Mouse (Mus musculus) heart, embryonic 16.5 days (tissue): Measurements from ENCODE around the gene Hist1h2bh. TPM values are rescaled to one million over a fixed set of nuclear protein-coding genes. Genes with fewer than 3 reads are reported as not detected.
A peak's percentile ranks its signal among the peaks of the same experiment; 100 is the strongest.
"Not testable (repeated sequence)": the region's sequence is repeated elsewhere in the genome, so short reads cannot be mapped to it uniquely, and the experiment has no call there.

ENCODE experiments used
- ATAC-seq: fragments of 200-750 bp; cut with Nextera tagmentation; replicated peaks from 2 replicates; pipeline ENCODE4 v1.8.0; 2017; ENCODE audit warnings: moderate number of reproducible peaks; ENCODE audit not compliant: insufficient read depth, low FRiP score; ENCODE audit errors: extremely low read depth
- H3K27ac ChIP-seq: fragments of 300-500 bp; sonication (generic); 2 replicates; pipeline ENCODE4 v1.5.1; 2014; ENCODE audit warnings: mild to moderate bottlenecking, low read length, control low read depth, moderate library complexity
- H3K27me3 ChIP-seq: fragments of 300-500 bp; sonication (generic); 2 replicates; pipeline ENCODE4 v1.6.1; 2014; ENCODE audit warnings: low read length, mixed read lengths; ENCODE audit not compliant: control insufficient read depth, insufficient read depth
- H3K36me3 ChIP-seq: fragments of 300-500 bp; sonication (generic); 2 replicates; pipeline ENCODE4 v1.6.1; 2014; ENCODE audit not compliant: control insufficient read depth, insufficient read depth
- H3K4me1 ChIP-seq: fragments of 300-500 bp; sonication (generic); 2 replicates; pipeline ENCODE4 v1.6.1; 2014; ENCODE audit warnings: low read length, mixed read lengths; ENCODE audit not compliant: control insufficient read depth, insufficient read depth
- H3K4me2 ChIP-seq: fragments of 300-500 bp; sonication (generic); 2 replicates; pipeline ENCODE4 v1.6.1; 2014; ENCODE audit warnings: low read depth, mild to moderate bottlenecking, control low read depth, low read length
- H3K4me3 ChIP-seq: fragments of 300-500 bp; sonication (generic); 2 replicates; pipeline ENCODE4 v1.5.1; 2014; ENCODE audit warnings: mild to moderate bottlenecking, control low read depth, low read length
- H3K9ac ChIP-seq: fragments of 300-500 bp; sonication (generic); 2 replicates; pipeline ENCODE4 v1.6.1; 2014; ENCODE audit warnings: low read length, control low read depth
- H3K9me3 ChIP-seq: fragments of 300-500 bp; sonication (generic); replicated peaks from 2 replicates; pipeline ENCODE4 v1.6.1; 2016; ENCODE audit warnings: low read length; ENCODE audit not compliant: control insufficient read depth
- WGBS: fragments of 180-500 bp; shearing (Covaris S2); extraction: QIAGEN DNeasy Blood & Tissue Kit; methylation state at CpG from one replicate; pipeline ENCODE4 v1.1.7; 2014; 5-methylcytosine and 5-hydroxymethylcytosine counted together
- polyA plus RNA-seq: library from polyadenylated mRNA; unstranded; fragments of >200 nt; fragmentation: Nextera tagmentation; extraction: Ambion mirVana; gene quantifications from 2 replicates; pipeline ENCODE4 v1.2.1, GENCODE M21; 2015

Hist1h2bh gene
- polyA plus RNA-seq, 1 experiment from 2014 or later = 0.38 TPM

DNA sequence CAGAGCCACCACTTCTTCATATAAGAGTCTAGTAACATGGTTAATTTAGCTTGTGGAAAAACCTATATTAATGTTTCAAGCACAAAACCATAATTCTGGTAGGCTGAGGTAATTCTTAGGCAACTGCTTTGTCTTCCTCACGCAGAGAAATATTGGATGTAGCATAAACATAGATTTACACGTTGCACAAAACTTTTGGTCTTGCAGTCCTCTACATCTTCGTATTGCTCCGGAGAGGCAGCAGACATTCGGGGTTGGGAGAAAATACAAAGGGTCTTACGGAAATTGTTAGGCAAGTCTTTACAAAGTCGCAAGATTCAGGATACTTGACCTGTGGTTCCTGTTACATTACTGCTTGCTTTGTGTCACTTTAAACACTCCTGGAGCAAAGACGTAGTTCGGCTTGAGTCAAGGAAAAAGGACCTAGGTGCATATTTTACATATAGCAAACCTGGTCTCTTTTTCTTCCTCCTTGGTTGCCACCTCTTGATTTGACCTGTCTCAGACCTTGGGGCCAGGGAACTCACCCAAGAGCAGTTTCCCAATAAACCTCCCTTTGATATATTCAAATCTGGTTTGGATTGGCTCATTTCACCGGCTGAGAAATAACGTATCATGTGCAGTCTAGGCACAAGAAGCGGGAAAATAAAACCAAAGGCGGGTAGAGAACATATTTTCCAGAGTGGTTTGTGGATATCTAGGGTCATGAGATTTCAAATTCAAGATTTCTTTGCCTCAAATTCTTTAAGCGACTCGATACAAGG, 8.6 kb downstream of the Hist1h2bh start:
- under 1% methylated on average over 15 of the region's 15 CpGs for WGBS
- 0 out of 2 replicates have a peak, but pooled peaks have one; percentile 0 for ATAC-seq
- peak overlapping the region; percentile 72 for H3K9ac ChIP-seq
- H3K4me1 ChIP-seq = peaks cover 32% of the 10 kb centered on the region
- H3K4me2 ChIP-seq = peak overlapping the region; percentile 75
- H3K27ac ChIP-seq = peak overlapping the region; percentile 92
- H3K27me3 ChIP-seq = no peaks in the 10 kb centered on the region
- no peaks in the 10 kb centered on the region for H3K36me3 ChIP-seq
- no peaks in the 10 kb centered on the region for H3K9me3 ChIP-seq
- peak overlapping the region; percentile 61 for H3K4me3 ChIP-seq

DNA sequence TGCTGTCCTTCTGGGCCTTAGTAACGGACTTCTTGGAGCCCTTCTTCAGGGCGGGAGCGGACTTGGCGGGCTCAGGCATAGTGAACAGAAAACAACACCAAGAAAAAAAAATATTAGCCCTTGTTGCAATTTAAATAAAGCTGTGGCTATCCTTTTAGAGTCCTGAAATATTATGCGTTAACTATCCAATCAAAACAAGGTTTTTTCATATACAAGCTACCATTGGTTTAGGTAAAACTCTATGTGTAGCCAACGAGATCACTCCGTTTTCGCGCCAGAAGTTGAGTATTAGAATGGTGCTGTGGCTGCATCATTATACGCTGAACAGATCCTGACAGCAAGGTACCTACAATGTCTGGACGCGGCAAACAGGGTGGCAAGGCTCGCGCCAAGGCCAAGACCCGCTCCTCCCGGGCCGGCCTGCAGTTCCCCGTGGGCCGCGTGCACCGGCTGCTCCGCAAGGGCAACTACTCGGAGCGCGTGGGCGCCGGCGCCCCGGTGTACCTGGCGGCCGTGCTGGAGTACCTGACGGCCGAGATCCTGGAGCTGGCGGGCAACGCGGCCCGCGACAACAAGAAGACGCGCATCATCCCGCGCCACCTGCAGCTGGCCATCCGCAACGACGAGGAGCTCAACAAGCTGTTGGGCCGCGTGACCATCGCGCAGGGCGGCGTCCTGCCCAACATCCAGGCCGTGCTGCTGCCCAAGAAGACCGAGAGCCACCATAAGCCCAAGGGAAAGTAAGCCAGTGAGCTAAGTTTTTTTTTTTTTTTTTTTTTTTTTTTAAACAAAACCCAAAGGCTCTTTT, 9.4 kb downstream of the Hist1h2bh start, which contains the start of gene Hist1h2af:
Gene Hist1h2af, plus strand, starts transcription at position 347 of the 808 bp plus-strand sequence.
- Histone ChIP-seq H3K4me1 (peaks cover 34% of the 10 kb centered on the region), H3K4me3 (peak within 1 kb of the TSS; percentile 77), H3K4me2 (peak within 1 kb of the TSS; percentile 75), H3K9ac (peak within 1 kb of the TSS; percentile 90), H3K27ac (peak within 1 kb of the TSS; percentile 99)
- not testable (repeated sequence) for H3K36me3 ChIP-seq, H3K9me3 ChIP-seq, H3K27me3 ChIP-seq
- under 1% methylated on average over 24 of the region's 53 CpGs for WGBS
- 0 out of 2 replicates have a peak, but pooled peaks have one; percentile 21 for ATAC-seq

DNA sequence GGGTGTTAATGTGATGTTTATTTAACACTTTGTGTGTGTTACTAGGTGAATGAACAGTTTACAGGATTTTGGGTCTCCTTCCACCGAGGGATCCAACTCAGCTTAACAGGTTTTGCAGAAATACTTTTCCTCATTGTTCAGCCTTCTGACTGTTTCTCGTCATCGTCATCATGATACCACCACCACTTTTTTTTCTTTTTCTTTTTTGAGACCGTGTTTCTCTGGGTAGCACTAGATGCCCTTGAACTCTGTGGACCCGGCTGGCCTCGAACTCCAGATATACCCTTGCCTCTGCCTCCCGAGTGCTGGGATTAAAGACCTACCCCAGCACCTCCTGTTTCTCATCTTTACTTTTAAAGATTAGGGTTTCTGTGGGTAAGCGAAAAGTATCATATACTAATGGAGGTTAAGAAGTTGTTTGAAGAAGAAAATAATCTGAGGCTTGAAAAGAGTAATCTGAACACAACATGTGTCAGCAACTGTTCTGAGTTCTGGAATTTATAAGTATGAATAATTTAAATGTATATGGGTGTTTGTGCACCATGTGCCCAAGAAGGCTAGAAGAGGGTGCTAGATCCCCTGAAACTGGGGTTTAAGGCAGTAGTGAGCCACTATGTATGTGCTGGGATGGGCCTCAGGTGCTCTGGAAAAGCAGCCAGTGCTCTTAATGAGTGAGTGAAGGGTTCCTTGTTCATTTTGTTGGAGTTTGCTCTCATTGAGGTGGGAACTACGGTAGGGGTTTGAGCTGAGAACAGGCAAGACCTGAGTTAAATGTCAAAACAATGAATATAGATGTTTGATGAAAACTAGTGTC, 10.7 kb downstream of the Hist1h2bh start:
- H3K9ac ChIP-seq = peak overlapping the region; percentile 90
- H3K4me3 ChIP-seq = peak overlapping the region; percentile 77
- no peaks in the 10 kb centered on the region for H3K27me3 ChIP-seq
- 21% methylated on average over 9 of the region's 9 CpGs for WGBS
- H3K36me3 ChIP-seq = no peaks in the 10 kb centered on the region
- peaks cover 37% of the 10 kb centered on the region for H3K4me1 ChIP-seq
- peak overlapping the region; percentile 75 for H3K4me2 ChIP-seq
- H3K9me3 ChIP-seq = no peaks in the 10 kb centered on the region
- peak overlapping the region; percentile 99 for H3K27ac ChIP-seq
- no peak for ATAC-seq

DNA sequence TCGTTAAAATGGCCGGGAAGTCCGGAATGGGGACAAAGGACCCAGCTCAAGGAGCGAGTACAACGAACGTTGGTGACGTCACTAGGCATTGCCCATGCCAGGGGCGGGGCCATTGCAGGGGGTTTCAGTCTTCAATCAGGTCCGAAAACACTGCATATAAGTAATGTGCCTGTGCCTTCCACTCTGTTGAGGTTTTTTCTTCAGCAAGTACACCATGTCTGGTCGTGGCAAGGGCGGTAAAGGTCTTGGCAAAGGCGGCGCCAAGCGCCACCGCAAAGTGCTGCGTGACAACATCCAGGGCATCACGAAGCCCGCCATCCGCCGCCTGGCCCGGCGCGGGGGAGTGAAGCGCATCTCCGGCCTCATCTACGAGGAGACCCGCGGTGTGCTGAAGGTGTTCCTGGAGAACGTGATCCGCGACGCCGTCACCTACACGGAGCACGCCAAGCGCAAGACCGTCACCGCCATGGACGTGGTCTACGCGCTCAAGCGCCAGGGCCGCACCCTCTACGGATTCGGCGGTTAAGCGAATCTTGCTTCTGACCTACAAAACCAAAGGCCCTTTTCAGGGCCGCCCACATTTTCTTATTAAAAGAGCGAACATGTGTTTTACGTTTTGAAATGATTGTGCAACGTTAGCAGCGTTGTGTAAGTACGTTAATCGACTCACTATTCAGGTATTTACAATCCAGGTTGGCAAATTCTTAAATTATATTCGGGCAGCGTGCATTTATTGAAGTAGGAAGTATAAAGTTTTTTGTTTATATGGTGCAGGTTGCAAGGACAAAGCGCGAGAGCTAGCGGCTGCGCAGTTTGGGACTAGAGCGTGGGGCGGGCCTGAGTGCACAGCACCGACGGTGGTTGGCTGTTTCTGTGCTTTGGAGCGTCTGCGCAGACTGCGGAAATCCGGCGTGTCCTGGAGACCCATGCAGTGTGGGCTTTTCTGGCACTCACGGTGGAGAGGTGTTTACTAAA, 12.0 kb downstream of the Hist1h2bh start, which contains the start of gene Hist1h4h:
Gene Hist1h4h, plus strand, starts transcription at position 150 of the 975 bp plus-strand sequence.
- peaks cover 29% of the 10 kb centered on the region for H3K4me1 ChIP-seq
- ATAC-seq = peak; percentile 78
- H3K4me3 ChIP-seq = peak within 1 kb of the TSS; percentile 77
- H3K36me3 ChIP-seq = no peaks in the 10 kb centered on the region
- under 1% methylated on average over 55 of the region's 70 CpGs for WGBS
- no peaks in the 10 kb centered on the region for H3K9me3 ChIP-seq
- H3K27ac ChIP-seq = peak within 1 kb of the TSS; percentile 99
- no peaks in the 10 kb centered on the region for H3K27me3 ChIP-seq
- H3K4me2 ChIP-seq = peak within 1 kb of the TSS; percentile 75
- H3K9ac ChIP-seq = peak within 1 kb of the TSS; percentile 90

DNA sequence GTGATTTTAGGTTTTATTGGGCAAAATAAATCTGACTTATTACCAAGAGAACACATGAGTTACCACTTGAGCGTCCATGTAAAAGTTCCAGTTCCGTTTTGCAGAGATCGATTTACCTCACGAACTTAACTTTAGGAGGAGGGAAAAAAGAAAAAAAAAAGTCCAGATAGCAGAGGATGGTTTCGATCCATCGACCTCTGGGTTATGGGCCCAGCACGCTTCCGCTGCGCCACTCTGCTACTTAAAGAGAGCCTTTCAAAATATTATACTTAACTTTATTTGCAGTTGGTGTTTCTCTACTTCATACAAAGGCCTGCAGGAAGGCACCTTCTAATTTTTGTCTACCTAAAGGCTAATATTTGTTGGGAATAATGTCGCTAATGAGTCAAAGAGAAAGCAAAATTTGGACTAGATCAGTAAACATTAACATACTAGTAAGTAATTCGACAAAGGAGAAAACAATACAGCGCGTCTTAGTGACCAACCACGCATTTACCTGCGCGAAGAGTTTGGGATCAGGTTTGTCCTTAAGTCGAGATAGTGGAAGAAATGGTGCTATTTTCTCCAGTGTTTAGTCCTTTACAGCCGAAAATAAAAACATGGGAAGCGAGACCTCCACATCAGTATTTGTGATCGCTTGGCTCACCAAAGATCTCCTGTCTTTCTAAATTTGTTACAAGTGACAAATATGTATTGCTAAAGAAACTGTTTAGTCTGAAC, 12.9 kb downstream of the Hist1h2bh start:
- peak overlapping the region; percentile 90 for H3K9ac ChIP-seq
- peak overlapping the region; percentile 99 for H3K27ac ChIP-seq
- WGBS = under 1% methylated on average over 20 of the region's 20 CpGs
- ATAC-seq = no peak
- peaks cover 32% of the 10 kb centered on the region for H3K4me1 ChIP-seq
- H3K36me3 ChIP-seq = no peaks in the 10 kb centered on the region
- H3K4me2 ChIP-seq = peak overlapping the region; percentile 75
- no peaks in the 10 kb centered on the region for H3K9me3 ChIP-seq
- no peaks in the 10 kb centered on the region for H3K27me3 ChIP-seq
- H3K4me3 ChIP-seq = peak overlapping the region; percentile 77

DNA sequence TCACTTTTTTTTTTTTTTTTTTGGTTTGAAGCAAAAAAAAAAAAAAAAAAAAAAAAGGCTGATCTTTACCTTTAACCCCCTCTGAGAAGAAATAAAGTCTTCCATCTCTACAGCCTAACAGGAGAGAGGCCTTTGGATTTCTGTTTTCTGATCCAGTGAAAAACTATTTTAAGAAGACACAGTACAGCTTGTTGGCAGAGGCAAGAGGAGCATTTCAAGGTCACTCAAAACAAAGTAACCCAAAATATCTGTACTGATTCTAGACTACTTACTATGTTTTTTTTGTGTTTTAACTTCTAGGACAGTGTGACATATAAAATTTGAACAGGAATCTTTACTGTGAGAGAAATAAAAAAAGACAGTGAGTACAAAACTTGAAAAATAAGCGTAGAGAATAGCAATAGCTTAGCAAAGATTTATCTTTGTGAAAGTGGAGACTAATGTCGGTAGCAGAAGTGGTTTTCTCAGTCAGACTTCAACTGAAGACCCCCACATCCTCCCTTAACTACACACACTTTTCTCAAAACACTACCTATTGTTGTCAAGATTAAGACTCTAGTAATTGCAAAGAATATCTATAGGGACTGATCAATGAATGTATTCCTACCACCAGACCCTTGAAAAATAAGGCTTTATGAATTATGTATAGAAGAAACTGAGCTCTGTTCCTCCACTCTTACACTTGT, 13.6 kb downstream of the Hist1h2bh start:
- peak overlapping the region; percentile 90 for H3K9ac ChIP-seq
- H3K4me2 ChIP-seq = peak overlapping the region; percentile 75
- H3K9me3 ChIP-seq = no peaks in the 10 kb centered on the region
- H3K27ac ChIP-seq = peak overlapping the region; percentile 99
- 14% methylated on average over 2 of the region's 2 CpGs for WGBS
- no peaks in the 10 kb centered on the region for H3K27me3 ChIP-seq
- ATAC-seq = no peak
- peak overlapping the region; percentile 77 for H3K4me3 ChIP-seq
- H3K4me1 ChIP-seq = peaks cover 30% of the 10 kb centered on the region
- no peaks in the 10 kb centered on the region for H3K36me3 ChIP-seq

DNA sequence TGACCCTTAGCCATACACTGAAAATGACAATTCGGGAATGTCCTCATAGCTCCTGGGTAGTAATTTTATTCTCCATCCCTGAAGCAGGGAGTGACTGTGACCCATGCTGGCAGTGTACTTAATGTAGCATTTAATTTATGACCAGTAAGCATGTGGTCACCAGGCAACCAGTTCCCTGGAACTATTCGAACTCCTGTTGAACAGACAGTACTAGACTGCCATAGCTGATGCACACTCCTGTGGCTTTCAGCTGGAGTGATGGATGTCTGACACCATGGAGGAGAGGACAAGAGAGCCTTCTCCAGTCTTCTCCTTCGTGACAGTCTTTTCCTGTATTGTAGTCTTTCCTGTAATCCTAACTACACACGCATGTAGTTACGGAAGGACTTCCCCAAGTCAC, 14.2 kb downstream of the Hist1h2bh start:
- H3K36me3 ChIP-seq = no peaks in the 10 kb centered on the region
- H3K27ac ChIP-seq = peak overlapping the region; percentile 99
- no peak overlapping the region for H3K4me3 ChIP-seq
- no peaks in the 10 kb centered on the region for H3K9me3 ChIP-seq
- no peak for ATAC-seq
- 79% methylated on average over 5 of the region's 5 CpGs for WGBS
- H3K27me3 ChIP-seq = no peaks in the 10 kb centered on the region
- peaks cover 26% of the 10 kb centered on the region for H3K4me1 ChIP-seq
- peak overlapping the region; percentile 15; the same call in 1 of the 2 replicates for H3K9ac ChIP-seq
- H3K4me2 ChIP-seq = peak overlapping the region; percentile 19; the same call in 1 of the 2 replicates
